Mouse (Mus musculus) Patski (cell line): ENCODE data around the gene Syndig1. TPM values are rescaled to one million over a fixed set of nuclear protein-coding genes. Genes with fewer than 3 reads are reported as not detected.

ENCODE experiments used
- ATAC-seq: fragments of 100-300 bp; one replicate; pipeline ENCODE4 v1.8.0; 2021
- CTCF ChIA-PET: fragments of 350-600 bp; sonication (Branson Sonifier 250); formaldehyde crosslinking; loops from one replicate; lab custom pipeline; 2022; ENCODE audit warnings: inconsistent platforms; lab: Charles Lee
- POLR2A ChIA-PET: fragments of 350-600 bp; sonication (Branson Sonifier 250); formaldehyde crosslinking; loops from one replicate; lab custom pipeline; 2022; ENCODE audit warnings: antibody characterized with exemption, inconsistent platforms; lab: Charles Lee
- DNase-seq: peaks from one replicate; pipeline ENCODE4 v3.0.0-alpha.2; 2011; ENCODE audit warnings: low read depth, low spot score
- H3K27me3 ChIP-seq: fragments of 371-371 bp; one replicate; pipeline ENCODE4 v1.5.1; 2021
- CTCF ChIP-seq: fragments of 100-300 bp; IDR thresholded peaks from one replicate; pipeline ENCODE4 v1.5.1; 2021
- in situ Hi-C: fragments of 300-500 bp; cut with MboI; formaldehyde crosslinking; loops from 3 replicates; pipeline ENCODE4 v1.11.1; 2018; ENCODE audit warnings: low pct_unique_long_range_greater_than_20kb, mixed read lengths
- polyA plus RNA-seq: library from polyadenylated mRNA; unstranded; gene quantifications from one replicate; pipeline ENCODE4 v1.2.3, GENCODE M21; 2021

Gene Syndig1
- polyA plus RNA-seq, 1 experiment from 2014 or later, result 0.04 TPM

DNA sequence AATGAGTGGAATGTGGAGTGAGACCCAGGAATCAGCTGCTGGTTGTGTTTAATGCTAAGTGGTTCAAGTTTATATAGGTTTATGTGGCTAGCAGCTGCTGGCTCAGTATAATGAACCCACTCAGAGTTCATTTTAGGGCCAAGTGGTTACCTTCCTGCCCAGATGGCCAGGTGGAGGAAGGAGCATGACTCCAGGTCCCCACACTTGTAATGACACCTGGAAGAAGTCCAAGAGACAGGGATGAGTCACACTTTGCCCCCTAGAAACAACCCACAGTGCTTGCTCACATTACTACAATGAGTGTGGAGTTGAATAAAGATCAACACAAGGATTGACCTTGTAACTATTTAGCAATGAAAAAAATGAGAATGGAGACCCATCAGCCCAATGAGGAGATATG is 98.0 kb downstream of the Syndig1 start:
- H3K27me3 ChIP-seq, result no peaks in the 10 kb centered on the region
- in situ Hi-C loops, result no loop called here
- ATAC-seq (no peak), DNase-seq (no peak)
- ChIA-PET CTCF (no interaction called here), POLR2A (no interaction called here)
- no peak for TF ChIP-seq CTCF

DNA sequence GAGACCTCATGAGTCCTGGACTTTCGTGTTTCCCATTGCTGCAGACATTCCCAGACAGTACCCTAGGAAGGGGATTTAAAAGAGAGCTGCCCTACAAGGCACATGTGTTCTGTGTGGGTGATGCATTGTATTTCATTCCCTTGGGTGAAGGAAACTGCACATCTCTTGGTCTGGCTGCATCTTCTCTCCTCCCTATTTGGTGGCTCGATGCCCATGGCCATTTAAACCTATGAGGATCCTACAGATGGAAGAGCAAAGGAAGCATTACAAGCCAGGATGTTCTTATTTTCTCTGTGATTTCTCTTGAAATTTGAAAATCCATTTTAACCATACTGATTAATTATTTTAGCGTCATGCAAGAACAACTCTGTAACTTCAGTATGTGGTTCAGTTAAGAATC is 98.5 kb downstream of the Syndig1 start:
- no peaks in the 10 kb centered on the region for H3K27me3 ChIP-seq
- CTCF ChIA-PET, result no interaction called here
- ATAC-seq (no peak), DNase-seq (no peak)
- POLR2A ChIA-PET, result no interaction called here
- in situ Hi-C loops, result no loop called here
- TF ChIP-seq CTCF, result no peak

DNA sequence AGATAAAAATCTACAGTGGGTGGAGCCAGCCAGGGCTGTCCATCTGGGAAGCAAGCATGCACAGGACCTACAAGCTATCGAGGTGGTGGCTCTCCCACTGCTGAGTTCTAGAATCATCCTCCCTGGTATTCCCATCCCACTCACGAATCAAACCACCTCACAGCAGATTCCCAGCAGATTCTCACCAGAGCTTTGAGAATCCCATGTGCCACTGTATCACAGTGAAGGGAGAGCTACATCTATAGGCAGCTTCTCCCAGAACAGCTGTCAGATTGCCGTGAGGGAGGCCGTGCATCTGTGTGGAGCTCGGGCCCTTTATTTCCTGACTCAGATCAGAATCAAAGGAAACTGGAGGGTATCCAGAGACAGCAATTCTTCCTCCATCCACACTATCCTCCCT is 101.0 kb downstream of the Syndig1 start:
- H3K27me3 ChIP-seq, result no peaks in the 10 kb centered on the region
- in situ Hi-C loops, result no loop called here
- TF ChIP-seq CTCF, result no peak
- ATAC-seq (no peak), DNase-seq (no peak)
- POLR2A ChIA-PET, result no interaction called here
- CTCF ChIA-PET, result interaction anchor here (1.1 to 2.3 kb wide), 3 partner anchors 8 to 24 kb away, joined by 3 to 6 read pairs (median 3); no protein-coding TSS in a partner anchor

DNA sequence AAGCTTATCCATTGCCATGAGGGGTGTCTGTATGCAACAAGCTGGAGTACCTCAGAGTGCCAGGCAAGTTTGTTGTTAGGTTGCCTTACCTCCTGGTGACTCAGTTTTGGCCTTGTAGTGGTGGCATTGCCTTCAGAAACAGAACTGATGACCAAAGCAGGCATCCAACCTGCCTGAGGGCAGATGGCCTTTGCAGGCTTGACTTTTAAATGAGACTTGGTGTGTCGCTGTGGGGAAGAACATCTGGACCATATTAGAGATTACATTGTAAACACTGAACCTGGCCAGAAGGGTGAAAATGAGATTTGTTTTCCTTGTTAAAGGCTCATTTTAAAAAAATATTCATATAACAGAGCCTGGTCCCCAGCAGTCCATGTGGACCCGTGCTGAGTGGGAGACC is 102.1 kb downstream of the Syndig1 start:
- no peak for TF ChIP-seq CTCF
- in situ Hi-C loops, result no loop called here
- CTCF ChIA-PET, result interaction anchor here (2.3 kb wide), 1 partner anchor 25 kb away, joined by 6 read pairs; no protein-coding TSS in a partner anchor
- DNase-seq (no peak), ATAC-seq (no peak)
- POLR2A ChIA-PET, result no interaction called here
- no peaks in the 10 kb centered on the region for H3K27me3 ChIP-seq

DNA sequence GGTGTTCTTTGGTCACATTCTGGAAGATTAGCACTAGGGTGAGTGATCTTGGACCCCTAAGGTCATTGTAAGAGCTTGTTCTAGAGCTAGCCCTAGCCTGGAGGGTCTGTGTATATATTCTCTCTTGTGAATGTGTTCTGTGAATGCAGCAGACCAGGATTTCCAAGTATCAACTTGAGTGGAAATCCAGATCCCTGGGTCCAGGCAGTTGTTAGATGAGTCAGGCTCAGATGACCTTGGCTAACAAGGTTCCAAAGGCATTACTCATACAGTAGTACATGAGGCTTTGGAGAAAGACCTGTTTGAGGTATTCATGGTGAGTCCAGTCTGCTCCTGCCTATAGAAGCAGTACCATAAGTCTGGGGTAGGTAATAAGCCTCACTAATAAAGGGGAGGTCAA is 103.1 kb downstream of the Syndig1 start:
- CTCF ChIA-PET, result interaction anchor here (0.5 kb wide), 1 partner anchor 174 kb away, joined by 3 read pairs; no protein-coding TSS in a partner anchor
- TF ChIP-seq CTCF, result no peak
- DNase-seq, result peak; percentile 39
- H3K27me3 ChIP-seq, result no peaks in the 10 kb centered on the region
- in situ Hi-C loops, result no loop called here
- ATAC-seq, result peak; percentile 85
- POLR2A ChIA-PET, result no interaction called here

DNA sequence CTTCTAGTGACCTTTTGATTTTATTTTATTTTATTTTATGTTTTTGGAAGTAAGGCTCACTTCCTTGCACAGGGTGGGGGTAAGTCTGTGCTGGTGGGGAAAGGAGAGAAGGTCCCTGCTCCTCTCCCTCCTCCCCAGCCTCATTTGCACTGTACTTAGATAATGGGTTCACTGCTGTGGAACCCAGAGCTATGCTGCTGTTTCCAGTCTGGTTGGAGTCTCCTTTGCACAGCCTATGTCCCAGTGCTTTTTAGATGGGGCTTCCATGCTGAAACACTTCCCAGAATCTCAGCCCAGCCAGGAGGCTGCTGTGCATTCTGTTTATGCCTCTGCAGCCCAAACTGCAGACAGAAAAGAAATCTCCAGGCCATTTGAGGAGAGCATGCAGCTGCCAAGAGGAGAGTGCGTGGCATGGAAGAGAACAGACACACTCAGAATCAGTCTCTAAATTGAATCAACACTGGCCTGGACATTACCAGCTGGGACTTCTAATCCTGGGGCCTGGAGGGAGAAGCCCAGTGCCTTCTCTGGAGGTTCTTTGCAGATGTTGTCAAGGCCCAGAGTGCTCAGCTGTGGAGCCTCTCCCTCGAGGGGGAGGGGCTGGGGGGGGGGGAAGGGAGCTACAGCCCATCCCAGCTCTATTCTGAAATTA is 104.4 kb downstream of the Syndig1 start:
- ATAC-seq (no peak), DNase-seq (no peak)
- no peaks in the 10 kb centered on the region for H3K27me3 ChIP-seq
- ChIA-PET CTCF (no interaction called here), POLR2A (no interaction called here)
- in situ Hi-C loops, result no loop called here
- no peak for TF ChIP-seq CTCF

DNA sequence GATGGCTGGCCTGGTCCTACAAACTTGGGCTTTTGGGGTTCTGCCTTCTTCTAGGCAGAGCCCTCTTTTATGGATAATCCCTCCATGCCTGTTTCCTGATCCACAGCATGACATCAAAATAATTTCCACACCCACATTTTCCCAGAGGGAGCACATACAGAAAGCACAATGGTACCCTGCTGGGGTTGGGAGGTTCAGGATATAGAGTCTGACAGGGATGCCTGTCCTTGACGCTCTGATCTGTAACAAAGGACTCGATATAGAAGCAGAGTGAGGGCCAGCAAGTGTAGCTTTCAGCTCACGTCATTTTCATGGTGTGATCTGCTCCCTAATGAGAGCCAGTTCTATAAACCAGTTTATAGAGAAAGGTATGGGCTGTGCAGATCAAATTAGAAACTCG is 105.1 kb downstream of the Syndig1 start:
- H3K27me3 ChIP-seq, result no peaks in the 10 kb centered on the region
- TF ChIP-seq CTCF, result no peak
- ChIA-PET CTCF (no interaction called here), POLR2A (no interaction called here)
- no peak for ATAC-seq
- in situ Hi-C loops, result no loop called here
- no peak for DNase-seq

DNA sequence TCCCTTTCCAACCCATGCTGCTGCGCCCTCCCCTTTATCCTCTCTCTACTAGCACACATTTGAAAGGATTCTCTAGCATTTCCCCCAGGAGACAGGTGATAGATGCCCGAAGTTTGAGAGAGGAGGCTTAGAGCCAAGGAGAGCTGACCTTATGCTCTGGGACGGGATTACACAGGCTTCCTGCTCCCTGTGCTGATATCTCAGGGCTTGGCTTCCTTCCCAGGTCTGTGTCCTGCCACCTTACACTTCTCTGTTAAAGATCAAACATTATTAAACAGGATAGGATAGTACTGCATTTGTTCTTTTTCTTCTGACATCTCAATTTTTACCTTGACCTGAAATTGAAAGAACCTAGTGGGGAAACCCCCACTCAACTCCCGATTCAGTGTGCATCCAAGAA is 109.8 kb downstream of the Syndig1 start:
- in situ Hi-C loops, result no loop called here
- ATAC-seq (no peak), DNase-seq (no peak)
- ChIA-PET CTCF (no interaction called here), POLR2A (interaction anchor here (1.0 kb wide), 1 partner anchor 31 kb away, joined by 5 read pairs; no protein-coding TSS in a partner anchor)
- TF ChIP-seq CTCF, result no peak
- H3K27me3 ChIP-seq, result no peaks in the 10 kb centered on the region

DNA sequence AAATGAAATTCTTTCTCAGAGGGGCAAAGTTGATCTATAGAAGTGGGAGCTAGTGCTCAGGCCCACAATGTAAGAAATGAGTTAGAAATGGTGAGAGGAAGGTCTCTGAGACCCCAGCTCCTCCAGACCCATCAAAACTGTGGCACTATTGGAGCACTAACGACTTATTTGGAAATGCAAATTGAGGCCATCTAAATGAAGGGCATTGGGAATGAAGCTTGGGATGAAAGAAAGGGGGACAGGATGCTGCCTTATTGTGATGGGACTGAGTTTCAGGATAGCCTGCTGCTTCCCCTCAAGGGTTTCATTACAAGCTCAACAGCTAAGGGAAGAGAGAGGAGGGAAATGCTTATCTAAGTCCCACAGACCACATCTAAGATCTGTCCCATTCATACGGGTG is 110.6 kb downstream of the Syndig1 start:
- in situ Hi-C loops, result no loop called here
- ATAC-seq (no peak), DNase-seq (no peak)
- ChIA-PET POLR2A (no interaction called here), CTCF (no interaction called here)
- no peak for TF ChIP-seq CTCF
- no peaks in the 10 kb centered on the region for H3K27me3 ChIP-seq

DNA sequence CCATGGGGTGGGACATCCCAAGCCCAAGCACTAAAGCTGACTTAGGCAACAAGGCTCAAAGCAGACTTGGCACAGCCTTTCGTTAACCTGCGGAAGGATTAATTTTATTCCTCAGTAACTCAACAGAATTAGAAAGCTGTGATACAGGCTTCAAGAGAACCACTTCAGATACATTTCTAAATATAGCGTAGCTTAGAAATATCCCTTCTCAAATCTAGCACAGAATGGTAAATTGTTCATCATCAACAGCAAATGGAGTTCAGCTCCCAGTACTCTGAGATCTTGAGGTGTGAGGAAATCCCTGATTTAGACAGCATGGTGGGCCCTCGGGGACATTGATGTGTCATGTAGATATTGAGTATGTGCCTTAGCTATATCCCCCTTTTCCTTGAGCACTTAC is 121.6 kb downstream of the Syndig1 start:
- no peaks in the 10 kb centered on the region for H3K27me3 ChIP-seq
- no peak for TF ChIP-seq CTCF
- ChIA-PET POLR2A (no interaction called here), CTCF (no interaction called here)
- DNase-seq (no peak), ATAC-seq (no peak)
- in situ Hi-C loops, result no loop called here

DNA sequence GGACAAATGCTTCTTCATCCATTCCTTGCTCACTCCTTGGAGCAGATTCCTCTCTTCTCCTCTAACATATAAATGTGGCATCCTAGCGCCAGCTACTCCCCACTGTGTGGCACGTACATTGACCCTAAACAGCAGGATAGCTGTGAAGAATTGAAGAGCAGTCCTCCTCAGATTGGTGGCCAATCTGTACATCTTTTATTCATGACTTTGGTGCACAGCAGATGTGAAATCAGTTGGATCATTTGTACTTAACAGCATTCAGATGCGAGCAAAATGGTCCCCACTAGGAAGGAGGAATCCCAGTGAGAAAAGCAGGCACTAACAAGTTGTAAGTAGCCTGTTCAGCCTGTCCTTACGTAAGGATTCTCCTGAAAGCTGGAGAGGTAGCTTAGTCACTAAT is 142.0 kb downstream of the Syndig1 start:
- ATAC-seq (no peak), DNase-seq (no peak)
- in situ Hi-C loops, result no loop called here
- POLR2A ChIA-PET, result no interaction called here
- CTCF ChIA-PET, result interaction anchor here (1.7 kb wide), 1 partner anchor 20 kb away, joined by 3 read pairs; no protein-coding TSS in a partner anchor
- H3K27me3 ChIP-seq, result no peaks in the 10 kb centered on the region
- TF ChIP-seq CTCF, result no peak

DNA sequence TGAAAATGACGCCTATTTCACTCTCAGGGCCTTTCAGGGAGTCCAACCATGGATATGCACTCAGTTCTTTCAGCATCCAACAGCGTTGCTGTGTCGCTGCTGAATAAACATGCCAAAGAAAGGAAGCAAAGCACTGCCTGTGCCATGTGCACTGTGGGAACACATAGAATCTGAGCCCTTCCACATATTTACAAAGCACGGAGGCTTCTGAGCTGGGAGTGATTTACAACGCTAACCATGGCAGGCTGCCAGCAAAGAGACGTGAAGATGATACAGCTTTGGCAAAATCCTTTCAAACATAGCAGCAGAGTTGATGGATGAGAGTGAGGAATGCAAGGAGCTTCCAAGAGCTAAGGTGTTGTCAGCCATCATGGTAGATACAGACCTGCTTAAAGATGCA is 144.6 kb downstream of the Syndig1 start:
- in situ Hi-C loops, result no loop called here
- POLR2A ChIA-PET, result no interaction called here
- DNase-seq, result no peak

More for the DNA sequence above, 144.6 kb downstream of the Syndig1 start:
- CTCF ChIA-PET, result no interaction called here
- no peaks in the 10 kb centered on the region for H3K27me3 ChIP-seq
- ATAC-seq, result no peak
- no peak for TF ChIP-seq CTCF
